Mouse (Mus musculus): ENCODE data around the gene Zfp764. TPM values are rescaled to one million over a fixed set of nuclear protein-coding genes. Genes with fewer than 3 reads are reported as not detected.
A peak's percentile ranks its signal among the peaks of the same experiment; 100 is the strongest.
"Not testable (repeated sequence)": the region's sequence is repeated elsewhere in the genome, so short reads cannot be mapped to it uniquely, and the experiment has no call there.

Zfp764 gene
- total RNA-seq, 4 experiments from 2014 or later = 3.5 to 5.8 (median 5.0) TPM

- no peak for DNase-seq (ENCODE audit: low spot score in 2 of 2)
Measured at GRCm38 (mm10) chr7:127391538-127391937, 15.1 kb downstream of the Zfp764 start.

DNA sequence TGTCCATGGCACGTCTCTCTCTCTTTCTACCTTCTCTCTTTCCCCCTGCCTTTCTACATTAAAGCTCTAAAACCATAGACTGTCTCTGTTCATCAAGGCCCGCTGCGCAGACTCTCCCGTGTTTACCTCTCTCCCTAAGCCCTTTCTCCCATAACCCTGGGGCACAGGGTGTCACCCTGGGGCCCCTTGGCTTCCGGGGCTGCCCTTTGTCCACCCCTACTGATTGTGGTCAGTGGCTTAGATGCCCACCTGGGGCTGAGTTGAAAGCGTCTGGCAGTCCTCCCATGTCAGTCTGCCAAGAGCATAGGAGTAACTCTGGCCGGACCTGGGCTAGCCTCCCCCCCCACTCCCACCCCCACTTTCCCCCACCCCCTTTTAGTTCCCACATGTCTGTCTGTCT lies 16.3 kb downstream of the Zfp764 start:
- DNase-seq (ENCODE audit: low spot score in 2 of 2) = no peak

GRCm38 (mm10) chr7:127388201-127388600 lies 18.4 kb downstream of the Zfp764 start:
- DNase-seq (ENCODE audit: low spot score in 2 of 2) = not testable (repeated sequence)

GRCm38 (mm10) chr7:127386641-127387392 lies 19.8 kb downstream of the Zfp764 start, which contains the start of gene 9130019O22Rik:
Gene 9130019O22Rik (minus strand): TSS chr7:127387166.
- peak; percentile 89 to 93 for DNase-seq (ENCODE audit: low spot score in 2 of 2)

DNA sequence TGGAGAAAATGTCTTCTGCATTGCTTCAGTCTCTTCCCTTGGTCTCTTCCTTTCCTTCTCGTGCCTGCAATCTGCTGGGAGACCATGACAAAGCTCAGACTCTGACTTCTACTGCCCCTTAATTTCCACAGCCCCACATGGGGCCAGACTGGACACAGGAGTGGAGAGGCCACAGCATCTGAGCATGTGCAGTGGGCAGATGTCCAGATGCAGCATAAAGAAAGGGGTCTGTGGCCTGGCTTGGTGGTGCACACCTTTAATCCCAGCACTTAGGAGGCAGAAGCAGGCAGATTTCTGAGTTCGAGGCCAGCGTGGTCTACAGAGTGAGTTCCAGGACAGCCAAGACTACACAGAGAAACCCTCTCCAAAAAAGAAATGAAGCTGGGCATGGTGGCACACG lies 21.1 kb downstream of the Zfp764 start:
- DNase-seq (ENCODE audit: low spot score in 2 of 2) = not testable (repeated sequence)

GRCm38 (mm10) chr7:127378310-127378921 lies 28.2 kb downstream of the Zfp764 start:
- DNase-seq (ENCODE audit: low spot score in 2 of 2) = no peak

- peak; percentile 92 to 95 for DNase-seq (ENCODE audit: low spot score in 2 of 2)
Measured at GRCm38 (mm10) chr7:127375271-127376245, 31.1 kb downstream of the Zfp764 start, which contains the start of gene Zfp747. Gene Zfp747 (minus strand): TSS chr7:127376050.

DNA sequence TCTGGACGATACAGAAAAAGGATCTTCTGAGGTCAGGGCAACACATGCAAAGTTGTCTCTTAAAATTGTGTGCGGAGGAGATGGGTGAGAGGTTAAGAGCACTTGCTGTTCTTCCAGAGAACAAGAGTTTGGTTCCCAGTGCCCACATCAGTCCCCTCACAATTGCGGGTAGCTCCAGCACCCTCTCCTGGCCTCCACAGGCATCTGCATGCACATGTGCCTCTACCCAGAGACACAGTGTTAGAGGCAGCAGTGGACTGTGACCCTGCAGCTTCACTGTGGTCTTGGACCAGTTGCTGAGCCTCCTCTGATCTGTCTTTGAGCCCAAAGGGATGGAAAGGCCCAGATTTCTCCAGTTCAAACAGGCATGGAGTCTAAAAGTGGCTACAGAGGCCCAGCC lies 34.8 kb downstream of the Zfp764 start:
- not testable (repeated sequence) for DNase-seq (ENCODE audit: low spot score in 2 of 2)

DNA sequence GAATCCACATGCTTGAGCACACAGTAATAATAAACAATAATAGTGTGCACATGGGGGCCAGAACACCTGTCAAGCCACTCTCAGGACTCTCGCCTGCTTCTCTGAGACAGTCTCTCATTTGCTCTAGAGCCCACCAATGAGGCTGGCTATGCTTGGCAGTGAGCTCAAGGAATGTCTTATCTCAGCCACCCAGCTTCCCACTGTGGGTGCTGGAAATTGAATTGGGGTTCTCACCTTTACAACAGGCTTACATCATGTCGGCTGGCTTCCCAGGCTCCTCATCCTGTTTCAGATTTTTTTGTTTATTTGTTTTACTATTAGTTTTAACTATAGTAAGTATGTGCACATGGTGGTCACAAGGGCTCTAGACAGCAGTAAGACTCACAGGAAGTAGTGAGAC lies 35.4 kb downstream of the Zfp764 start:
- no peak for DNase-seq (ENCODE audit: low spot score in 2 of 2)

- DNase-seq (ENCODE audit: low spot score in 2 of 2) = no peak
Measured at GRCm38 (mm10) chr7:127366249-127366648, 40.4 kb downstream of the Zfp764 start.

DNA sequence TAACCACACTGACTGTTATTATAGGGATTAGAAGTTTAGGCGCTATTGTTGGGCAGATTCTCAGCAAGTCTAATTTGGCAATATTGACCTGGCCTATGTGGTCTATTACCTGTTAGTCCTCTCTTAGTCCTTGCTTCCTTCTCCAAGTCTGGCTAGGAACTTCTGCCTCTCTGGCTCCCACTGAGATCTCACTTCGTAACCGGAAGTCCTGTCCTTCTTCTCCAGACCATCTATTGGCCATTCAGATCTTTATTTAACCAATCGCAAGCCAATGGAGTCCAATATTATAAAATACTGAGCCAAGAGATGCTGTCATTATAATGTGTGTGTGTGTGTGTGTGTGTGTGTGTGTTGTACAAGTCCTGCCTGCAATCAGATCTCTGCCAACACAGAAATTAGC lies 42.5 kb downstream of the Zfp764 start:
- DNase-seq (ENCODE audit: low spot score in 2 of 2) = no peak

DNA sequence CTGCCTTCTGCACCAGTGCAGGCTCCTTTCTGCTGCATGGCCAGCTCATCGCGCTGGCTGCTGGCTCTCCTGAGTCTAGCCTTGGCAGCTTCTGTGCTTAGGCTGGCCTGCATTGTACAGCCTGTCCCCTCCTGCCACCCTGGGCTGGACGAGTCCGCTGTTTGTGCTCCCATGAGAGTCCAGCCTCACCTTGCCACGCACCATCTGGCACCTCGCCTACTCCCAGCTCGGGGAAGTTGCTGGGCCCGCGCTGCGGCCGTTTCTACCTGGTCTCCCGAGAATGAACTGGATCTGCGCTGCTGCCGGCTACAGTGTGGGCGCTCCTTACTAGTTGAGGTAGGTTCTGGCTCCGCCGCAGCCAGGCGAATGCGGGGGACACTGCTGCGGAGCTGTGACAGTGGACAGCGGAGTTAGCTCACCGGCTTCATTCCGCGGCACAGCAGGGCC lies 43.1 kb downstream of the Zfp764 start:
- DNase-seq (ENCODE audit: low spot score in 2 of 2) = no peak

- not testable (repeated sequence) for DNase-seq (ENCODE audit: low spot score in 2 of 2)
Measured at GRCm38 (mm10) chr7:127362418-127362817, 44.2 kb downstream of the Zfp764 start.

- no peak for DNase-seq (ENCODE audit: low spot score in 2 of 2)
Measured at GRCm38 (mm10) chr7:127361449-127361848, 45.2 kb downstream of the Zfp764 start.

- no peak for DNase-seq (ENCODE audit: low spot score in 2 of 2)
Measured at GRCm38 (mm10) chr7:127360265-127360664, 46.4 kb downstream of the Zfp764 start.

- DNase-seq (ENCODE audit: low spot score in 2 of 2) = no peak
Measured at GRCm38 (mm10) chr7:127358472-127358871, 48.1 kb downstream of the Zfp764 start.

- no peak for DNase-seq (ENCODE audit: low spot score in 2 of 2)
Measured at GRCm38 (mm10) chr7:127357871-127358270, 48.8 kb downstream of the Zfp764 start.

DNA sequence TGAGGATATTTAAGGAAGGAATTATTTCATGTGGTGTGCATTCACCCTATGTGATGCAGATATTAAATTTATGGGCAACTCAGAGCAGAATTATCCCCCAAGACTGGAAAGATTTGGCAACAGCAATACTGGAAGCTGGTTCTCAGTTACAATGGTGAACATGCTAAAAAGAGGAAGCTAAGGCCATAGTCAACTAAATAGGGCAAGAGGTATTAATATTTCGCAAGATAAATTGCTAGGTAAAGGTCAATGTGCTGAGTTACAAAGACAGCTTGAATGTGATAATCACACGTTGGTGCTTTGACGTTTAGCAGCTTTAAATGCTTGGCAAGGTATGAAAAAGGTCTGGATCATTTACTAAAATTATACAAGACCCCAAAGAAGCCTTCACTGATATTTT lies 50.8 kb downstream of the Zfp764 start:
- DNase-seq (ENCODE audit: low spot score in 2 of 2) = no peak
